Mouse (Mus musculus) intestine, postnatal 0 days (tissue): ENCODE measurements around the gene Pakap. TPM values are rescaled to one million over a fixed set of nuclear protein-coding genes. Genes with fewer than 3 reads are reported as not detected.

Experiments used
- ATAC-seq: fragments of 200-750 bp; cut with Nextera tagmentation; 2 replicates; pipeline ENCODE4 v1.8.0; 2017; ENCODE audit warnings: mild to moderate bottlenecking, moderate TSS enrichment, moderate library complexity
- H3K27ac ChIP-seq: fragments of 300-500 bp; sonication (generic); 2 replicates; pipeline ENCODE4 v1.5.1; 2014; ENCODE audit warnings: mild to moderate bottlenecking, low read depth, low read length, moderate library complexity
- H3K27me3 ChIP-seq: fragments of 300-500 bp; sonication (generic); replicated peaks from 2 replicates; pipeline ENCODE4 v1.6.1; 2014; ENCODE audit warnings: low read length, mixed read lengths; ENCODE audit not compliant: control insufficient read depth, insufficient read depth
- H3K36me3 ChIP-seq: fragments of 300-500 bp; sonication (generic); 2 replicates; pipeline ENCODE4 v1.6.1; 2014; ENCODE audit warnings: mild to moderate bottlenecking, moderate library complexity; ENCODE audit not compliant: control insufficient read depth, insufficient read depth
- H3K4me1 ChIP-seq: fragments of 300-500 bp; sonication (generic); replicated peaks from 2 replicates; pipeline ENCODE4 v1.6.1; 2014; ENCODE audit warnings: antibody characterized with exemption, low read length, mixed read lengths; ENCODE audit not compliant: control insufficient read depth, insufficient read depth
- H3K4me2 ChIP-seq: fragments of 300-500 bp; sonication (generic); replicated peaks from 2 replicates; pipeline ENCODE4 v1.6.1; 2014; ENCODE audit warnings: low read depth, mild to moderate bottlenecking, moderate library complexity
- H3K4me3 ChIP-seq: fragments of 300-500 bp; sonication (generic); 2 replicates; pipeline ENCODE4 v1.5.1; 2014; ENCODE audit warnings: low read depth, low read length
- H3K9ac ChIP-seq: fragments of 300-500 bp; sonication (generic); 2 replicates; pipeline ENCODE4 v1.6.1; 2014; ENCODE audit warnings: mild to moderate bottlenecking, low read depth, low read length
- H3K9me3 ChIP-seq: fragments of 300-500 bp; sonication (generic); 2 replicates; pipeline ENCODE4 v1.6.1; 2016; ENCODE audit warnings: mixed run types; ENCODE audit not compliant: control insufficient read depth
- CTCF ChIP-seq: sonication (generic); IDR thresholded peaks from 2 replicates; pipeline ENCODE4 v1.5.1; 2016; ENCODE audit warnings: low read depth, mild to moderate bottlenecking, control low read depth, antibody characterized with exemption, moderate library complexity
- WGBS: fragments of 180-500 bp; shearing (Covaris S2); extraction: QIAGEN DNeasy Blood & Tissue Kit; methylation state at CpG from one replicate; pipeline ENCODE4 v1.1.7; 2014; 5-methylcytosine and 5-hydroxymethylcytosine counted together
- polyA plus RNA-seq: library from polyadenylated mRNA; unstranded; fragments of >200 nt; fragmentation: Nextera tagmentation; extraction: Ambion mirVana; gene quantifications from 2 replicates; pipeline ENCODE4 v1.2.1, GENCODE M21; 2015

The Pakap gene
- polyA plus RNA-seq, 1 experiment from 2014 or later: 8.6 TPM

- no peak overlapping the region for H3K9ac ChIP-seq
- no peak for ATAC-seq
- no peaks in the 10 kb centered on the region for H3K27me3 ChIP-seq
- no peak overlapping the region for H3K4me3 ChIP-seq
- no peak for TF ChIP-seq CTCF
- H3K4me2 ChIP-seq: no peak overlapping the region
- WGBS: 67% methylated on average over 5 of the region's 5 CpGs
- no peaks in the 10 kb centered on the region for H3K36me3 ChIP-seq
- no peaks in the 10 kb centered on the region for H3K4me1 ChIP-seq
- H3K27ac ChIP-seq: no peak overlapping the region
- no peaks in the 10 kb centered on the region for H3K9me3 ChIP-seq
These were observed 7.7 kb downstream of the Pakap start for GRCm38 (mm10) chr4:57575686-57576085.

- TF ChIP-seq CTCF: no peak
- H3K4me1 ChIP-seq: no peaks in the 10 kb centered on the region
- H3K4me2 ChIP-seq: no peak overlapping the region
- H3K9ac ChIP-seq: no peak overlapping the region
- H3K36me3 ChIP-seq: no peaks in the 10 kb centered on the region
- H3K4me3 ChIP-seq: no peak overlapping the region
- H3K27ac ChIP-seq: no peak overlapping the region
- H3K9me3 ChIP-seq: no peaks in the 10 kb centered on the region
- no peak for ATAC-seq
- H3K27me3 ChIP-seq: no peaks in the 10 kb centered on the region
- WGBS: 61% methylated on average over 11 of the region's 11 CpGs
These were observed 8.1 kb downstream of the Pakap start for GRCm38 (mm10) chr4:57576095-57576494.

- TF ChIP-seq CTCF: no peak
- Histone ChIP-seq H3K9ac (no peak overlapping the region), H3K27me3 (no peaks in the 10 kb centered on the region), H3K4me2 (no peak overlapping the region), H3K27ac (no peak overlapping the region), H3K4me1 (no peaks in the 10 kb centered on the region), H3K36me3 (no peaks in the 10 kb centered on the region), H3K4me3 (no peak overlapping the region), H3K9me3 (no peaks in the 10 kb centered on the region)
- no peak for ATAC-seq
- 88% methylated on average over 10 of the region's 10 CpGs for WGBS
These were observed 11.7 kb downstream of the Pakap start for GRCm38 (mm10) chr4:57579683-57580082.

- Histone ChIP-seq H3K4me1 (no peaks in the 10 kb centered on the region), H3K9me3 (no peaks in the 10 kb centered on the region), H3K4me2 (no peak overlapping the region), H3K27me3 (no peaks in the 10 kb centered on the region), H3K36me3 (no peaks in the 10 kb centered on the region), H3K9ac (no peak overlapping the region), H3K4me3 (no peak overlapping the region), H3K27ac (no peak overlapping the region)
- TF ChIP-seq CTCF: no peak
- 90% methylated on average over 6 of the region's 6 CpGs for WGBS
- ATAC-seq: no peak
These were observed 17.4 kb downstream of the Pakap start for GRCm38 (mm10) chr4:57585281-57585800.

- Histone ChIP-seq H3K27me3 (no peaks in the 10 kb centered on the region), H3K9me3 (no peaks in the 10 kb centered on the region), H3K36me3 (no peaks in the 10 kb centered on the region), H3K4me1 (no peaks in the 10 kb centered on the region), H3K9ac (no peak overlapping the region), H3K27ac (no peak overlapping the region), H3K4me3 (no peak overlapping the region), H3K4me2 (no peak overlapping the region)
- 53% methylated on average over 7 of the region's 7 CpGs for WGBS
- no peak for TF ChIP-seq CTCF
- no peak for ATAC-seq
These were observed 19.1 kb downstream of the Pakap start for GRCm38 (mm10) chr4:57586933-57587658.

- H3K9me3 ChIP-seq: no peaks in the 10 kb centered on the region
- no peaks in the 10 kb centered on the region for H3K27me3 ChIP-seq
- no peak overlapping the region for H3K9ac ChIP-seq
- 92% methylated on average over 1 of the region's 1 CpGs for WGBS
- H3K27ac ChIP-seq: no peak overlapping the region
- H3K4me2 ChIP-seq: no peak overlapping the region
- no peaks in the 10 kb centered on the region for H3K4me1 ChIP-seq
- H3K36me3 ChIP-seq: no peaks in the 10 kb centered on the region
- ATAC-seq: no peak
- no peak for TF ChIP-seq CTCF
- H3K4me3 ChIP-seq: no peak overlapping the region
These were observed 20.4 kb downstream of the Pakap start for GRCm38 (mm10) chr4:57588356-57588755.
